Mouse (Mus musculus) layer of hippocampus, adult 9-11 months (tissue): ENCODE data around the gene Mroh9.

ENCODE experiments used
- DNase-seq: peaks from one replicate; pipeline ENCODE4 v3.0.0; 2022

The Mroh9 gene

DNA sequence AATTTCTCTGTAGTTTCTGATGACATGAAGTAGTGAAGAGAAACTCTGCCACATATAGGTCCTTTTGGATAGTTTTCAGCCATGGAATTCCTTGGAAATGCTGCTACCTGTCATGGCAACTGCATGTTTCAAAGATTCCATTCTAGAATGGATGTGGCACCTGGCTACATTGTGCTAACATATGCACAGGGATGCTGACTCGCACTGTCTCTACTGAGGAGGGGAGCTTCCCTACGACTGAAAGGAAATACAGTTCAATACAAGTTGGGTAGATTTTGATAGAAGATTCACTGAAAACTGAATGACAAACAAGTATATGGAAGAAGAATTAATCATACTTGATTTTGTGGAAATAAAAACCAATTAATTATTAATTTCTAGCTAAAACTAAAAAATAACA, at the start of gene Mroh9:
TSS of gene Mroh9 (minus strand) at position 101 of the 400 bp plus-strand sequence.
- no peak for DNase-seq

DNA sequence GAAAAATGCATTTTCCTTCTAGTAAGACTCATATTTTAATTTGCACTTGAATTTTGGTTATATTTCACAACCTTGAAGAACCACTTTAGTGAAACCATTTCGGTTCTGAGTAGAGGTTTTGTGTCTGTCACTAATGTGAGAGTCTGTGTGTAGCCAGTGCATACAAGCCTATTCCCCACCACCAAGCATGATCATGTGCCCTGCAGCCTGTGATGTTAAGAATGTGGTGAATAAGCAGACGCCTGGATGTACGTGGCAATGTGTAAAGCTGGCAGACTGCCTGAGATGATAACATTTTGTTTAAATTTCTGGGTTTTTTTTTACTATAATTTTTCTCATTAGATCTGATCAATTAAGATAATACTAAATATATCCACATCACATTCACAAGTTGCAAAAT, 44.5 kb upstream of the Mroh9 start:
- no peak for DNase-seq

DNA sequence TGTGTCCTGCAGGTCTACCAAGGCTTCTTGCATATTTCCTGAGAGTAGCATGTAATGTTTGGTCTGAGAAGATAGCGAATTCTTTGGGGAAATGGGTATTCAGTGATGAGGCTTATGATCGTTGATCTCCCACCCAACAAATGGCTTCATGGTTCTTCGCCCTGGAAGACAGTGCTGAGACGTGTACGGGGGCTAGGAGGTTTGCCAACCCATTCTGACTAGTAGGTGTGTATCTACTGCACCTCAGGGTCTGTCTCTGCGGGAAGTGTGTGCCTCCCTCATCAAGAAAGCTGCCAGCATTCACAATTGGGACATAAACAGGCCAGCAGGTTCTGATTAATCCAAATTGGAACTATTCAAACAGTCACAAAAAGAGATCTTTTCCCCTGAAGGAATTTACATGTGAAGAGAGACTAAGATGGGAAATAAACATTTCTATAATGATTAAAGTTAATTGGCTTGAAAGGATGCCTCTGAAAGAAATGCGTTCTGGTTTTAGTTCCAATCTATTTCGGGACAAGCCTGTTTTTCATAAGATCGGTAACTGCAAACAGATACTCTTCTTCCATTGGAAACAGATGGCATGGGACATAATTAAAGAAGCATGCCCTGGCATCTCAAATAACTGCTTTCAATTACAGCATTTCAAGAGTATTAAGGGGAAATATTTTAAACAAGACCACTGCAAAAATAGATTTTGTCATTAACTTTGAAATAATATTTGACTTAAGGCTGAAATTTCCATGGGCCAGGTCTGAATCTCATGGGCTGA, 43.8 kb upstream of the Mroh9 start:
- peak; percentile 9 for DNase-seq

DNA sequence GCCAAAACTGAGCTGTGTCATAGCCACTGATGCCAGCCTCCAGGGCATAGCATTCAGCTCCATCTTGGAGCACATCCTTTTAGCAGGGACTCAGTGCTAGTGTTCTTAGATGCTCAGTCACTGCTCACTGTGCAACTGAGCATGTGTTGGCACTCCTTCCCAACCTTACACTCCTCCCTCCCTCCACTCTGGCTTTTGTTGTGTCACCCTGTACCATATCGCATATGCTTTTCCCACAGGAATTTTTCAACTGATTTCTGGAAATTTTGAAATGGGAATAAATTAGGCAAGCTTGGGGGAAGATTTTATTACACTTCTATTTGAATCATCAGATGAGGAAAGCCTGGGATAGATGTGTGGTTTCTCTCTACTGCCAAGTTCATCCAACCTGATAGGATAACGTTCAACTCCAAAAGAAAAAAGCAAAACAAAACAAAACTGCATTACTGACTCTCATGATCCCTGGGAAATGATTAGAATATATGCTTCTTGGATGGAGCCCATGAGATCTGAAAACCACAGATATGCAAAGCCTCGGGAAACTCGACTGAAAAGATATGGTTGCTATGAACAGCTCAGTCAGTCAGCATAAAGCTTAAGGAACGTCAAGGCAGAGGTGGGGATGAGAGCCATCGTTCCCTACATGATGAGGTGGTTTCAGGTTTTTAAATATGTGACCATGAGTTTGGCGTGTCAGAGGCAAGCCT, 40.9 kb upstream of the Mroh9 start:
- peak; percentile 22 for DNase-seq

DNA sequence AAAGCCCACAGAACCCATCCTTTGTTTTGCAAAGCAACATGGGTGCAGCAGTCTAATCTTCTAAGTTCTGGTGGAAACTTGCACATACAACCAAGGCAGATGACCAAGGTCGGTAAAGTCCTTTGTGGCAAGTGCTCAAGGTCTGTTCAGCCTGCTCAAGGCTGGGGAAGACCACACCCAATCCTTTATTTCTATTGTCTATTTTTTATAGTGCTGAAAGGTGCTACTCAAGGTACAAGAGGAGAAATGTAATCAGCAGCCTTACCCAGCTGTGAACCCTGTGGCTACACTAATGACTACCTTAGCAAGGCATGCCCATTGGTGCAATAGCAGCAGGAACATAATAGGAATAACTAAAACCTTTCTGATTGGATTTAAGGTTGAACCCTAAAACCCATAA, 36.9 kb upstream of the Mroh9 start:
- no peak for DNase-seq

DNA sequence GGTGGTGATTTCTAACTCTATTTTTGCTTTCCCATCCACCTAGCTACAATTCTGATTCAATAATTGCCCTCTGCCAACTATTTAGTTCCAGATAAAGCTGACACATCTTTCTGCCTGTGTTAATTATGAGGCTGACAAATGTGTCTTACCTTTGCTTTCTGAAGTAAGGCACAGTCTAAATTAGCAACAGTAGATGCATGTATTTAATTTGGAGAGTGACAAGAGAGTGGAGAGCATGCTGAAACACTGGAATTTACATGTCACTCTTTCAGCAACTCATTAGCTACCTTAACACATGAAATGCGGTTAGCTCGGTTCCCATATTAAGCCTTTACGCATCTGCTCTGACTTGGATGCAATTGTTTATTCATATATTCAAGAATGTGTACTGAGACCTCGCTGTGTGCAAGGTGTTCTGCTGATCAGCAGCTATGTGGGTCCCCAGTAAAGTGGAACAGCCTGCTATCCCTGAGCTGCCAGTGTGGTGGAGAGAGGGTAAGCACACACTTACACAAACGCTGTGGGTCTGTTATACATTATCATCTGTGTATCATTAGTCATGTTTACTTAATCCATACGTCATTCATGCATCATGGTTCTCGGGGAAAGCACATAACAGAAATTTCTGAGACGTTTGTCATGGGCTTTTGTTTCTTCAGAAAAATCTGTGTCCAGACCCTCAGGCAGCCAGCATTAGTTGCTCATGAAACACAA, 28.1 kb upstream of the Mroh9 start:
- DNase-seq = no peak

DNA sequence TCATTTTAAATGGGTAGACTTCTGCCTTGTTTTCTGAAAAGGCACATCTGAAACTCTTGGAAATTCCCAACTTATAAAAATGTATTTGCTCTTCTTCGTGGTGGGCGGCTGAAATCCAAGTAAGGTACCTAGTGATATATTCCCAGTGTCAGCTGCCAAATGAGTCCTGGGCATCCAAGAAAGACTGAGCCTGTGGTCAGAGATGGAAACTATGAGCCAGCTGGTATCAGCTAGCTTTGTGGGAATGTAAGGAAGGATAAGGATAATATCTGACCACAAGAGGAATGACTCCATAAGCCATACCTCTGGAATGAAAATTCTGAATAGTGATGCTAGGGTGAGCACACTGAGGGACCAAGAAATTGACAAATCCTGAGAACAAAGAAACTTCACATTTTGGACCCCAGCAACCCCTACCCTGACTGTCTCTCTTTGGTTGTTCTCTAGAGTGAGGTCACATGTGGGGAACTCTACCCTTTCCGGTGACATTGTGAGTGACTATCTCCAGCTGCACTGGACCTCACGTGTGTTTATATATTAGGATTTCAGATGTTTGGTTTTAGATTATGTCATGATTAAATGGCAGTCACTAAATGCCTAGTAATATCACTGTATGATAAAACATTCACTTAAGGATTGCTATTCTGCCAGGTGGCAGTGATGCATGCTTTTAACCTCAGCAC, 27.2 kb upstream of the Mroh9 start:
- no peak for DNase-seq

DNA sequence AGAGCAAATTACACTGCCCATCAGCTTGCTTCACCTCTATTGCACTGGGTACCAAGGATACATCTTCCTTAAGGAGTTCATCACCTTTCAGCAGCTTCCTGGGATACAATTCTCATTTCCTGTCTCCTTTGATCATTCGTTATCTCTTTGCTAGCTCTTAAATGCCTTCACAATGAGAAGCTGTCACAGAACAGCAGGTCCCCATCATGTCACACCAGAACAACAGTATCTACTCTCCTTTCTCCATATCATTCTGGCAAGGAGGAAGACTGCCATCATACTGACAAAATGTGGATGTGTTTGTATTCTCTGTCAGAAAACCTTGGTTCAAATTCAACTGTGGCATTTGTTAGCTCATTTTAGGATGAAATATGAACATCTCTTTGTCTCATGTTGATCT, 19.5 kb upstream of the Mroh9 start:
- no peak for DNase-seq

DNA sequence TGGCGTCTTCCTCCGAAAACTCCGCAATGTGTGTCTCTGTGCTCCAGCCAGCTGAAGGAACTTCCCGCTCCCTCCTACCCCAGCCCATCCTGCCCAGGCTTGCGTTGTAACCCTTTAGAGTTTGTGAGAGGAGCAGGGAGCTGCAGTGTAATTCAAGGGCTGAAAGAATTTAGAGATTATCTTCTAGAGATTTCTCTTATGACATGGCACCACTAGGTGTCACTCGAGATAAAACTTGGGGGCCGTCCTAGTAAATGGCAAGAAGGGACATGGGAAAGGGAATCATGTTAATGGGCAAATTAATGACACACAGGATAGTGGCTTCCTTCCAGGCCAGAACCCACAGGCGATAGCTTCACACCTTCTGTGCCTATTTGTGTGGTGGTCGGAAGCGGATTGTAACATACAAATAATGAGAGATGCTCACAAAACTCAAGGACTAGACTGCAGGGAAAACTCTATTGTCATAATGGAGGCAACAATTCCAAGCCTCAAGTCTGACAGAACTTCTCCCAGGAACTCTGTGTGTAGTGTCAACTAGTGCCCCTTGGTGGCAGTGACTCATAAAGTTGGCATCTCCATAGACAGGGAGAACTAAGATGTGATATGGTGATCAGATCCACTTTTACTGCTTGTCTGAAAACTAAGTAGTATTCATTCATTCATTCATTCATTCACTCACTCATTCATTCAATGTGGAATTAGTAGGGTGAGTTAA, 6.1 kb upstream of the Mroh9 start:
- peak; percentile 8 for DNase-seq

DNA sequence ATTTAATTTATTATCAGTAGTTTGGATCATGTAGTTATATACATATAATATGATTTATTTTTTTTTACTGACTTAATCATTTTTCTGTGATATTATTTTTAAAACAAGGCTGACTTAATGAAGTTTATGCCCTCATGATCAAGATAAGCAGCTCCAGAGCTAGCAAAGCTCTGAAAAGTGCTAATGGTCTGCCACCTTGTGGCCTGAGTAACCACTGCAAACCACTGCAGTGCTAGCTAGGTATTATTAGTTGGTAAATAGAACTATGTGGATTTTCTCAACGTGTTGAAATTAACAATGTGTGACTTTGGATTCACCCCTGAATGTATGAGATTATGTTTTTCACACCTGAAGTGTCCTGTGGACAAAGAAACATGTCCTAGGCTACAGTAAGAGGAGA, 15.0 kb downstream of the Mroh9 start:
- peak; percentile 14 for DNase-seq

DNA sequence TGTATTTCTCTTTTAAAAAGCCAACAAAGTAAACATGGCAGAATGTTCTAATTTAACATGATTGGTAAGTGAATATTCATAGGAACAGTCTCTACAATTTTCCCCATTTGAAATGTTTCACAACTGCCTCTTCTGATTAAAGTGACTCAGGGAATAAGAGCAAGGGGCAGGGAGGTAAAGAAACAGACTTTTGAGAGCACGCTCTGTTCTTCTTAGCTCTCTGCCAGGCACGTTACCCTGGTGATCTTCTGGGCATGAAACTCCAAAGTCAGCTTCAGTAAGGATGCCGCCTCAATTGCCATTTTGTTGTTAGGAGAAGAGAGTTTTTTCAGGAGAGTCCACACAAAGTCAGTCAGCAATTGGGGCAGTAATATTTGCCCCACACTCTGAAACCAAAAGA, 25.1 kb downstream of the Mroh9 start:
- DNase-seq = no peak

DNA sequence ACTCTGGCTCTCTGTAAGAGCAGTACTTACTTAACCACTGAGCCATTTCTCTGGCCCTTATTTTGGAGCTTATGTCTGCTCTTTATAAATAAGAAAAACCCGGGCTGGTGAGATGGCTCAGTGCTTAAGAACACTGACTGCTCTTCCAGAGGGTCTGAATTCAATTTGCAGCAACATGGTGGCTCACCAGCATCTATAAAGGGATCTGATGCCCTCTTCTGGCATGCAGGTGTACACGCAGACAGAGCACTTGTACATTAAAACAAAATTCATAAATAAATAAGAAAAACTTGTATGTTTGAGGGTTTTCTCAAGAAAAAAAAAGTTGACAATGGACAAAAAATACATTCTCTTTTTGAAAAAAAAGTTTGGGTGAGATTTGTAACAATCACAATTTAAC, 28.1 kb downstream of the Mroh9 start:
- no peak for DNase-seq

DNA sequence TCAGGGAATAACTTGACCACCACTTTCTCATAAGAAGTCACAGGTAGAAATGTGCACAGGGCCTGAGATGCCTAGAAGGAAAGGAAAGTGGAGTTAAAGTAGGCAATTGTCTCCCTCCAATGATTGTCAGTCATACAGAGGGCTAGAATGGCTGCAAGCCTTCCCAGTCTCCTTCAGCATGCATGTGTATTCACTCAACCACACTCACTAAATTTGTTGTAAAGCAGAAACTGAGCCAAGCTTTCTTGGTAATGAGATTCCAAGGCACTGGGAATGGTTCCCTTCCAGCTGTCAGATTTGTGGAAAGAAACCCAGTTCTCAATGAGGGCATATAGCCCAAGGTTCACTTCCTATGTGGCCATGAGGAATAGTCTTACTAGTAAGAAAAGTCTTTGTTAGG, 29.8 kb downstream of the Mroh9 start:
- DNase-seq = no peak

DNA sequence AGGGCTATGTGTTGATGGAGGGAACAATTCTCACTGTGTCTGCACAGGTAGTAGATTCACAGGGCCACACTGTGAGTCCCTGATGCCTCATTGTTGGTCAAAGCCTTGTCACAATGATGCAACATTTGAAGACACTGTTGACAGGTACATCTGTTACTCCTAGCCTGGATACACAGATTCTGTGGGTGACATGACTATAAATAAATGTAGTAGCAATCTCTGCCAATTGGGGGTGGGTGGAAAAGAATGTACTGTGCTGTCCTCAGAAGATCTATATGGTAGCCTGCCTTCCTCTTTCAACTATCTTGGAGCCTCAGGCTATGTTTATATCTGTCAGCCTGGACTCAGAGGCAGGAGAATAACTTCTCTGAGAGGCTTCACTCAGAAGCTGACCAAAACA, 62.4 kb downstream of the Mroh9 start:
- no peak for DNase-seq

DNA sequence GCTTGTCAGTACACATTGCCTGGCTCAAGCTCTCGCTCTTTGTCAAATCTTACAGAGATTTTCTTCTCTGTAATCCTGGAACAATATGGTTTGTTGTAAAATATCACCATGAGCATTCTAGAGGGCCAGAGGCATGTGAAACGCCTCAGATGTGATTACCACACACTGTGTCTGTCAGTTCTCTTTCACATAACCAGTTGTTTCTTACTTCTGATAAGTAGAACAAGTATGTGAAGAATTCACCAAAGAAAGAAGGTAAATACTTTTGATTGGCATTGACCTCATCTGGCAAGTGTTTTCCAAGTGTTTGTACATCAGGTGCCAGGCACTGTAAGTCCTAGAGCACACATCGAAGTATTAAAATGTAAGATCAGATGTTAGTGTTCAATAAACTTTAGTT, 76.2 kb downstream of the Mroh9 start:
- no peak for DNase-seq

DNA sequence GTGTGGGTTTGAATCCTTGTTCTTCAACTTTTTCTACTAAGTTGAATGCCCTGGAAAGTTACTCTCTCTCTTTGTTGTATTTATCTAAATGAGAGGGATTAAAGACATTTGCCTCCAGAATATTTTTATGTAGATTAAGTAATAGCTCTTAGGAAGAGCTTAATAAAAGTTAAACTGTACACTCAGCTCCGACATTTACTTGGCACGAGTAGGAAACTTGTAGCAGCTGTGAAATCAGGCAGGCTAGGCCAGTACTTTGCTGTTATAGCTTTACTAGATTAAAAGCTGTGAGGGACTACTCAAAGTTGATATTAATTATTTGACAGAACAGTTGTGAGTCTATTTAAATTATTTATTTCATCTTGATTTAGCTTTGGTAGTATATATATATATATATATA, 82.0 kb downstream of the Mroh9 start:
- DNase-seq = no peak

DNA sequence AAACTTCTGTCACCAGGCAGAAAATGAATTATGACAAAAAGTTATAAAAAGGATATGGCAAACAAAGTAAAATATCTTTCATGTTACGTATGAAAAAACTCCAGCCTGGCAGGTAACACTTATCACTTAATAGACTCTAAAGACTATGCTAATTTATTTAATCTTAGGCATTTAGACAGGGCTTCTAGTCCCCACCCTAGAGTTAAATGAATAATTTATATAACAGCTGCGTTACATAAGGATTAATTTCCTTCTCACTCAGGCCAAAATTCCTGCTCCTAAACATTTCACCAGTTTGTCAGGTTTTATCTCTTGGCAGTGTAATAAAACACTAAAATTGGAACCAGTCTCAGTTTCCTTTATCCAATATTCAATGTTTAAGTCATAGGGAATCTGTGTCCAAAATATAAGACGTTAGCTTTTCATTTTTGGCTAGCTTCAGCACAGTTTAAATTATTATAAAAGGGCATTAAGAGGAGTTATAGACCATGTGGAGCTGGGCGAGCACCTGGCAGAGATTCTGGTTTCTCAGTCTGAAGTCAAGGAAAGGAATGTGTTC, 84.1 kb downstream of the Mroh9 start:
- DNase-seq = no peak

DNA sequence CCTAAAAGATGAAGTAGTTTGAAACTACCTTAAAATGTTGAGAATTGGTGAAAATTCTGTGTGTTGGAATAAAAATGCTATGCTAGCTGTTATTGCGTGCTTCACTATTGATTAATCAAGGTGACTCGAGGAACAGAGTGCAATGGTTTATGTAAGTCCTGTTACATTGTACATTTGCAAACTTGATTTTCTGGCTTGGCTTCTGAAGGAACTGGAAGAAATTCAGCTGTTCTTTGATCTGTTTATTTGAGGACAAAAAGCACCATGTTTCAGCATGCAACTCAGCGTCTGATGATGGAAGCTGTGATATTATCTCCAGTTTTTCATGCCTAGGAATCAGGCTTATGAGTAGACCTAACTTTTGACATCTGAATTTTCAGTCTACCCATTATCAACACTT, 97.9 kb downstream of the Mroh9 start:
- no peak for DNase-seq

DNA sequence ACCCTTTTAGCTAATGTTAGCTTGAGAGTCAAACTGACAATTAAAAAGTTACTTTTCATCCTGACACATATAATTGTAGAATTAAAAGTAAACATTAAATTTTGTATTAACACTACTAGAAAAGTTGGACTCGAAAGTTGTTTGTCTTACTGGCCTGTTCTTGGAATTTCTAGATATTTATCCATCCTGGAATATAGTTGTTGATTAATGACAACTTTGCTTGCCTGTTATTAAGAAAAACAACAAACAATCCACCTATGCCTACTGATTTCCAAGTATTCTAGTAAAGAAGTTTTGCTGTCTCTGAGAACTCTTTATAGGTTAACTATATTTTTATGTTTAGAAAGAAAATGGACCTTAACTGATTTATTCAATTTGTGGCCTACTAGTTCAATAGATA, 98.7 kb downstream of the Mroh9 start:
- no peak for DNase-seq

DNA sequence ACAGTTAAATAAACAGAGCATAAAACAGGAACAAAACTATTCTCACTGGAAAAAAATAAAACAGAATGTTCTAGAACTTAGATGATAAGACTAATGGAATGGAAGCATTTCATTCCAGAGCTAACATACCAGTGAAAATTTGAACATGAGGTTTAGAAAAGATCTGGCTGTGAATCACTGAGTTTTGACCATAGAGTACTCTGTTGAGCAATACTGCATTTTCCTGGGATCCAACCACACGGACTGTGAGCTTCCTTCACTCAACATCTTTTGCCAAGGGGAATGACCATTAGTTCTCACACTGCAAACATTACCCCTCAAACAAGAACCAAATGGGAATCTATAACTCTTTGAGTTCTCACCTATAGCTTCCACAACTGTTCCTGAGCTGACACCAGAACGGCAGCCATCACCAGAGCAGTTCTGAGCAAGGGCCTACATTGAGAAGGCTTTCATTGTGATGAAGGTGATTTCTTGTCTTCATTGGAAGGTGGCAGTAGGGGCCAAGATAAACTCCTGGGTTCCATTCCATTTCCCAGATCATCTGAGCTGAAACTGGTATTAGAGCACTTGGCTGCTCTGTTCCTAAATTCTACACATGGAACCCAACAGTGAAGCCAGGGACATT, 99.2 kb downstream of the Mroh9 start:
- DNase-seq = no peak

DNA sequence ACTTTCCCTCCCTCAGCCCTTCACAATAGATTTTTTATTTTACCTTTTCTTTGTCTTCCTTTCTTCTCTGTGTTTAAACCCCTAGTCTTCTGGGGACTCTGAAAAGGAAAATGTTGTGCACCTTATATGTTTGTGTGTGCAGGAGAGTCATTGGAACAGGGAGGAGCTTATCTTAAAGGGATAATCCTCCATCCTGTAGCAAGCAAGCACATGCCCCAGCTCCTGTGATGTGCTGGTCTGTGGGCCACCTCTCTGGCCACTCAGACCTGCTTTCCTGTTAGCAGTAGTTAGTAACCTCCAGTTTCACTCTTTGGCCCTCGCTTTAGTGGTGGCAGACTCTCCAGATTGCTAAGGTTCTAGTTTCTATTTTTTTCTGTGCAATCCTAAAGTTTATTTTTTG, 101.0 kb downstream of the Mroh9 start, which contains the start of gene Fmo3:
TSS of gene Fmo3 (minus strand) at position 101 of the 400 bp plus-strand sequence.
- no peak for DNase-seq
